Mouse (Mus musculus) embryonic facial prominence, embryonic 12.5 days (tissue): ENCODE data around the gene Mrpl28. TPM values are rescaled to one million over a fixed set of nuclear protein-coding genes. Genes with fewer than 3 reads are reported as not detected.
A peak's percentile ranks its signal among the peaks of the same experiment; 100 is the strongest.
"Not testable (repeated sequence)": the region's sequence is repeated elsewhere in the genome, so short reads cannot be mapped to it uniquely, and the experiment has no call there.

Experiments used
- ATAC-seq: fragments of 200-750 bp; cut with Nextera tagmentation; 2 replicates; pipeline ENCODE4 v1.8.0; 2017; ENCODE audit not compliant: insufficient number of reproducible peaks, insufficient read depth, low FRiP score, low TSS enrichment
- H3K27ac ChIP-seq: fragments of 300-500 bp; sonication (generic); 2 replicates; pipeline ENCODE4 v1.5.1; 2016; ENCODE audit warnings: mild to moderate bottlenecking
- H3K27me3 ChIP-seq: fragments of 300-500 bp; sonication (generic); 2 replicates; pipeline ENCODE4 v1.6.1; 2016; ENCODE audit warnings: mild to moderate bottlenecking, moderate library complexity
- H3K36me3 ChIP-seq: fragments of 300-500 bp; sonication (generic); 2 replicates; pipeline ENCODE4 v1.6.1; 2016; ENCODE audit warnings: mild to moderate bottlenecking
- H3K4me1 ChIP-seq: fragments of 300-500 bp; sonication (generic); 2 replicates; pipeline ENCODE4 v1.6.1; 2016
- H3K4me2 ChIP-seq: fragments of 300-500 bp; sonication (generic); replicated peaks from 2 replicates; pipeline ENCODE4 v1.6.1; 2016; ENCODE audit warnings: mild to moderate bottlenecking, moderate library complexity
- H3K4me3 ChIP-seq: fragments of 300-500 bp; sonication (generic); 2 replicates; pipeline ENCODE4 v1.5.1; 2016; ENCODE audit warnings: mild to moderate bottlenecking
- H3K9ac ChIP-seq: fragments of 300-500 bp; sonication (generic); 2 replicates; pipeline ENCODE4 v1.6.1; 2016; ENCODE audit warnings: mild to moderate bottlenecking, moderate library complexity
- H3K9me3 ChIP-seq: fragments of 300-500 bp; sonication (generic); 2 replicates; pipeline ENCODE4 v1.6.1; 2016; ENCODE audit warnings: mild to moderate bottlenecking, moderate library complexity
- WGBS: fragments of 180-500 bp; shearing (Covaris S2); methylation state at CpG from one replicate; pipeline ENCODE4 v1.1.7; 2016; 5-methylcytosine and 5-hydroxymethylcytosine counted together
- polyA plus RNA-seq: library from polyadenylated mRNA; unstranded; fragments of >200 nt; fragmentation: Nextera tagmentation; extraction: Ambion mirVana; gene quantifications from 2 replicates; pipeline ENCODE4 v1.2.1, GENCODE M21; 2016

Gene Mrpl28
- polyA plus RNA-seq, 1 experiment from 2014 or later = 204 TPM

DNA sequence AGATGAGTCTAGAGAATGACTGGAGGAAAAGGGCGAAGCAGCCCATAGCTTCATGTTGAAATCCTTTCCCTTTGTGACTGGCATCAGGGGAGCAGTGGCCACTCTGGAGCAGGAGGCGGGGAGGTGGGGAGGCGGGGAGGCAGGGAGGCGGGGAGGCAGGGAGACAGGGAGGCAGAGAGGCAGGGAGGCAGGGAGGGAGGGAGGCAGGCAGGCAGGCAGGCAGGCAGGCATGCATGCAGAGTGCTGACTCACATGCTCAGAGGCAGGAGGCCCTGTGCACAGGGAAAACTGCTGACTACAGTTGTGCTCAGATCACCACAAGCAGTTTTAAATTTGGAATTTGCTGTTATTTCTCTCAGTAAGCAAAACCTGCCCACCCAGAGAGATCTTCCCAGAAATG is 21.8 kb upstream of the Mrpl28 start:
- ATAC-seq = no peak
- WGBS = 42% methylated on average over 4 of the region's 4 CpGs
- H3K4me1 ChIP-seq = no peaks in the 10 kb centered on the region
- no peaks in the 10 kb centered on the region for H3K27me3 ChIP-seq
- H3K9me3 ChIP-seq = no peaks in the 10 kb centered on the region
- H3K4me2 ChIP-seq = no peak overlapping the region
- H3K9ac ChIP-seq = no peak overlapping the region
- H3K4me3 ChIP-seq = no peak overlapping the region
- no peak overlapping the region for H3K27ac ChIP-seq
- H3K36me3 ChIP-seq = no peaks in the 10 kb centered on the region

DNA sequence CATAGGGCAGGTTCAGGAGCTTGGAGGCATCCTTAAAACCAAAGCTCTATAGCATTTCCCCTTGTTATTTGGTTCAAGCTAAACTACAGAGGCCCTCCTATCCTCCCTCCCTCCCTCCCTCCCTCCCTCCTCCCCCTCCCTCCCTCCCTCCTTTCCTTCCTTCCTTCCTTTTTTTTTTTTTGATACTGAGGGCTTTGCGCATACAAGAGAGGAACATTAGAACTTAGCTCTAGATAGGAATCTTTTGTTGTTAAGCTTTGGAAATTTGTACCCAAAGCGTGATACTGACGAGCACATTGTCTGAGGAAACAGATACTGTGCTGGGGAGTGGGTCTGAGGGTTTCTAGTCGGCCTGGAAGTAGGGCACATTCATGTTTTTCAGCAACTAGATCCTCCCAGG is 17.7 kb upstream of the Mrpl28 start:
- no peak overlapping the region for H3K4me2 ChIP-seq
- H3K9me3 ChIP-seq = no peaks in the 10 kb centered on the region
- H3K27ac ChIP-seq = no peak overlapping the region
- peaks cover 13% of the 10 kb centered on the region for H3K27me3 ChIP-seq
- no peak for ATAC-seq
- 73% methylated on average over 4 of the region's 4 CpGs for WGBS
- H3K36me3 ChIP-seq = no peaks in the 10 kb centered on the region
- no peak overlapping the region for H3K9ac ChIP-seq
- H3K4me1 ChIP-seq = 0 out of 2 replicates have a peak, but pooled peaks cover under 1% of the 10 kb centered on the region
- no peak overlapping the region for H3K4me3 ChIP-seq

DNA sequence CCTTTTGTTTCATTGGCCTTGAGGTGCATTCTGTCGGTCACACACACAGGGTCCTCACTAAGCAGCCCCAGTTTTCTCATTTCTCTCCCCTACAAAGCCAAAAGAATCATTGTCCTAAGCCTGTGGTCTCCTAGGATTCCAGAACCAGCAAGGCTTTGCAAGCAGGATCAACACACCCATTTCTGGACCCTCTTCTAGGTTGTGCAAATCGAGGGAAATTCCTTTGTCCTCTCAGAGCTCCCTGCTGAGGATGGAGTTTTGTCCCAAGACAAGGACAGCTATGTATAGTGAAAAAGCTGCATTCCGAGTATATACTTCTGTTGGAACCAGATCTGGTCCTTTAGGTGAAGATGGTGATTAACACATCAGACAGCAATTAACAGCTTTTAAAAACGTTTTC is 13.1 kb upstream of the Mrpl28 start:
- no peak overlapping the region for H3K4me3 ChIP-seq
- H3K4me1 ChIP-seq = peaks cover 13% of the 10 kb centered on the region; the same call in 1 of the 2 replicates
- H3K4me2 ChIP-seq = no peak overlapping the region
- no peaks in the 10 kb centered on the region for H3K9me3 ChIP-seq
- WGBS = 22% methylated on average over 4 of the region's 4 CpGs
- no peak overlapping the region for H3K27ac ChIP-seq
- no peak overlapping the region for H3K9ac ChIP-seq
- H3K36me3 ChIP-seq = no peaks in the 10 kb centered on the region
- H3K27me3 ChIP-seq = peaks cover 57% of the 10 kb centered on the region
- ATAC-seq = no peak

DNA sequence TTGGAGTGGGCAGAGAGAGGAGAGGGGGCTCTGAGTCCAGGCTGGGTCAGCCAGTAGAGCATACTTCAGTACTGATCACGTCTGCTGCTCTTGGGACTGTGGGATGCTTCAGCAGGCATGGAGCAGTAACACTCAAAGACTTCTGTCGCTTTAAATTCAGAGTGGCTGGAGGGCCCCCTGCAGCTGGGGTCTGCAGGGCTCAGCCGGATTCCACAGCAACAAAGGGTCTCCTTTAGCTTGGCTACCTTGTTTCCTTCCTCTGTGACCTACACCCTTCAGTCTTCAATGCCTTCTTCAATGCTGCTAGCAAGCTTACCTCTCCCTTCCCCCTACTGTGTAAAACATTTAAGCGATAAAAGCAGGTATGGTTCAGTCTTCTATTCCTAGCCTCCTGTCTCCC is 12.3 kb upstream of the Mrpl28 start:
- Histone ChIP-seq H3K9ac (no peak overlapping the region), H3K4me3 (no peak overlapping the region), H3K27ac (no peak overlapping the region), H3K9me3 (no peaks in the 10 kb centered on the region), H3K27me3 (peaks cover 65% of the 10 kb centered on the region), H3K36me3 (no peaks in the 10 kb centered on the region), H3K4me2 (no peak overlapping the region), H3K4me1 (peaks cover 13% of the 10 kb centered on the region; the same call in 1 of the 2 replicates)
- 4% methylated on average over 4 of the region's 4 CpGs for WGBS
- ATAC-seq = no peak

DNA sequence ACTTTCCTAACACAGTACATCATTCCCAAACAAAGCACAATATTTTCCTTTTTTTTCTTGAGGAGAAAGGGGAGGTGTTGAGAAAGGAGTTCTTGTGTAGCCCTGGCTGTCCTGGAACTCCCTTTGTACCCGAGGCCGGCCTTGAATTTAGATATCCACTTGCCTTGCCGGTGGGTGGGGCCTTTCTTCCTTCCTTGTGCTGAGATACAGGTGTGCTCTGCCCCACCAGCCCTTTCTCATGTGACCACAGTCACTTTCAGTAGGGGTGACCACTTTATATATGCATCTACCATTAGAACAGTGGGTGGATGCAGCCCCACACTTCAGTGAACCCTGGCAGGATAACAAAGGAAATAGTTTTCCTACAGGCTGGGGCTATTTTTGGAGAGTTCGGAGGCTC is 11.6 kb upstream of the Mrpl28 start:
- WGBS = 28% methylated on average over 4 of the region's 4 CpGs
- Histone ChIP-seq H3K9ac (no peak overlapping the region), H3K27me3 (peaks cover 72% of the 10 kb centered on the region), H3K9me3 (no peaks in the 10 kb centered on the region), H3K4me2 (no peak overlapping the region), H3K4me1 (peaks cover 13% of the 10 kb centered on the region; the same call in 1 of the 2 replicates), H3K4me3 (no peak overlapping the region), H3K36me3 (no peaks in the 10 kb centered on the region), H3K27ac (no peak overlapping the region)
- no peak for ATAC-seq

DNA sequence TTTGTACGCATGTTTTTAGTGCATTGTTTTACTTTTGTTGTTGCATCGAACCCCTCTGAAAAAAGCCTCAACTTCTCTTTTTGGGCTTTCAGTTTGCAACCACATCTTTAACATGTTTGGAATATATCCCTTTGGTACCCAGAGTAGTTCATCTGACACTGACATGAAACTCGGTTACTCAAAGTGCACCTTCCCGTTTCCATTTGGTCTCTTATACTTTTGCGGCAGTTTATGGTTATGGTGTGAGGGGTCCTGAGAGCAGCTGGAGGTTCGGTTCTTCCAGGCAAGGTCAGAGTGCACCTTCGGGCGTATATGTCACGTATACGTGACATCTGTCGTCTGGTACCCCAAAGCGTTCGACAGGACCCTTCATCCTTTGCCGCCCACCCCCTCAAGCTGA is 10.5 kb upstream of the Mrpl28 start:
- WGBS = 13% methylated on average over 14 of the region's 14 CpGs
- Histone ChIP-seq H3K27ac (no peak overlapping the region), H3K4me3 (peak overlapping the region; percentile 55), H3K27me3 (peaks cover 83% of the 10 kb centered on the region), H3K36me3 (no peaks in the 10 kb centered on the region), H3K4me1 (peaks cover 13% of the 10 kb centered on the region; the same call in 1 of the 2 replicates), H3K9me3 (no peaks in the 10 kb centered on the region), H3K4me2 (peak overlapping the region; percentile 96), H3K9ac (no peak overlapping the region)
- ATAC-seq = no peak

DNA sequence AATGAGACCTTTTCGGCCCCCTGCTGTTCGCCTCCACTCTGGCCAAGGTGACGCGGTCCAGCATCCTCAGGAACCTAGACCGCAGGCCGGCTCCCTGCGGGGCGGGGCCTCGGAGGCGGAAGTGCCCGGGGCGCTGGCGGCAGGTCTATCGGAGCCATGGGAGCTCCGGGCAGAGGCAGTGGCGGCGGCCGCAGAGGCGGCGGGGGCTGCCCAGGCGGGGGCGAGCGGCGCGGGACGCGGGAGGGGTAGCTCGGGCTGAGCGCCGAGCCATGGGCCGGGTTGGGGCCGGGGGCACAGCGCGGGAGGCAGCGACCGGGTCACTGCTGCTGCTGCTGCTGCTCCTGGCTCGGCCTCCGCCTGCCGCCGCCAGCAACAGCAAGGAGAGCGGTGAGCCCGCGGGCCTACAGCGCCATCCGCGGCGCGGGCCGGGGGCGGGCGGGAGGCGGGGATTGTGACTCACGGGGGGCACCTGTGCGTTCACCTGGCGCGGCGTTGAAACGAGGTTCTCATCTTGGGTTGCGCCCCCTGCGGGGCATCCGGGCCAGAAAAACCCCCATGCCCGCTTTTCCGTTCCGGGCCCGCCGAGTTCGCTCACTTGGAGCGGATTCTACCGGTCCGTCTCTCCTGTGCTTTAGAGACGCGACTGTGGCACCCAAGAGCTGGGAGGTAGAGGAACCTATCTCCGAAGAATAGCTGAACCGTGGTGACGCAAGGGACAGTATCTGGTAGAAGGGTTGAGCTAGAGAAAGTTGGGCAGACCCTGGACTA is 9.9 kb upstream of the Mrpl28 start, which contains the start of gene Tmem8:
Gene Tmem8, plus strand, starts transcription at position 119 of the 768 bp plus-strand sequence.
- under 1% methylated on average over 64 of the region's 75 CpGs for WGBS
- H3K9ac ChIP-seq = peak within 1 kb of the TSS; percentile 63
- peak within 1 kb of the TSS; percentile 55 for H3K4me3 ChIP-seq
- H3K4me1 ChIP-seq = peaks cover 13% of the 10 kb centered on the region; the same call in 1 of the 2 replicates
- no peaks in the 10 kb centered on the region for H3K36me3 ChIP-seq
- peaks cover 89% of the 10 kb centered on the region for H3K27me3 ChIP-seq
- H3K27ac ChIP-seq = no peak within 1 kb of the TSS
- 0 out of 2 replicates have a peak, but pooled peaks have one; percentile 28 for ATAC-seq
- no peaks in the 10 kb centered on the region for H3K9me3 ChIP-seq
- peak within 1 kb of the TSS; percentile 96 for H3K4me2 ChIP-seq

DNA sequence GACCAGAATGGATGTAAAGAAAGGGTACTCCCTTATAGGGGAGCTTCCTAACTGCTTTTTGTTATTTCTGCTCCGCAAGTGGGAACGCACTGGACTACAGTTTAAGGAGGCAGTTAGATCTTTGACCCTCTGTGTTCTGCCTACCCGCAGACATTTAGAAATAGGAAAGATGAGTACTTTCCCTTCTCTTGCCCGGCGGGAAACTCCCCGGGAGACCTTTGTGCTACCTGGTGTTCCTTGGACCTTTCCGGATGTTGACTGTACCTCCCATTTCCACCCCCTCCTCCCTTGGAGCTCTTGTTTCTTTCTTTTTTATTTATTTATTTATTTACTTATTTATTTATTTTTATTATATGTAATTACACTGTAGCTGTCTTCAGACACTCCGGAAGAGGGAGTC is 9.2 kb upstream of the Mrpl28 start:
- Histone ChIP-seq H3K27me3 (peaks cover 93% of the 10 kb centered on the region), H3K4me1 (peaks cover 13% of the 10 kb centered on the region; the same call in 1 of the 2 replicates), H3K9ac (no peak overlapping the region), H3K27ac (no peak overlapping the region), H3K4me2 (peak overlapping the region; percentile 96), H3K4me3 (peak overlapping the region; percentile 55), H3K9me3 (no peaks in the 10 kb centered on the region), H3K36me3 (no peaks in the 10 kb centered on the region)
- WGBS = 6% methylated on average over 8 of the region's 8 CpGs
- ATAC-seq = no peak

DNA sequence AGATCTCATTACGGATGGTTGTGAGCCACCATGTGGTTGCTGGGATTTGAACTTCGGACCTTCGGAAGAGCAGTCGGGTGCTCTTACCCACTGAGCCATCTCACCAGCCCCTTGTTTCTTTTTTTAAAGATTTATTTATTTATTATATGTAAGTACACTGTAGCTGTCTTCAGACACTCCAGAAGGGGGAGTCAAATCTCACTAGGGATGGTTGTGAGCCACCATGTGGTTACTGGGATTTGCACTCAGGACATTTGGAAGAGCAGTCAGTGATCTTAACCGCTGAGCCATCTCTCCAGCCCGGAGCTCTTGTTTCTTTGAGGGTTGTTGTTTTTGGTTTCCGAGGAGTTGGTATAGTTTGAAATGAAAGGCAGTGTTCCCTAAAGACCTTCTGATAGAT is 8.8 kb upstream of the Mrpl28 start:
- not testable (repeated sequence) for H3K9me3 ChIP-seq, H3K36me3 ChIP-seq, H3K27ac ChIP-seq, ATAC-seq, H3K9ac ChIP-seq, H3K4me3 ChIP-seq, H3K4me2 ChIP-seq
- Histone ChIP-seq H3K27me3 (peaks cover 93% of the 10 kb centered on the region), H3K4me1 (peaks cover 13% of the 10 kb centered on the region; the same call in 1 of the 2 replicates)
- WGBS = 64% methylated on average over 7 of the region's 7 CpGs

DNA sequence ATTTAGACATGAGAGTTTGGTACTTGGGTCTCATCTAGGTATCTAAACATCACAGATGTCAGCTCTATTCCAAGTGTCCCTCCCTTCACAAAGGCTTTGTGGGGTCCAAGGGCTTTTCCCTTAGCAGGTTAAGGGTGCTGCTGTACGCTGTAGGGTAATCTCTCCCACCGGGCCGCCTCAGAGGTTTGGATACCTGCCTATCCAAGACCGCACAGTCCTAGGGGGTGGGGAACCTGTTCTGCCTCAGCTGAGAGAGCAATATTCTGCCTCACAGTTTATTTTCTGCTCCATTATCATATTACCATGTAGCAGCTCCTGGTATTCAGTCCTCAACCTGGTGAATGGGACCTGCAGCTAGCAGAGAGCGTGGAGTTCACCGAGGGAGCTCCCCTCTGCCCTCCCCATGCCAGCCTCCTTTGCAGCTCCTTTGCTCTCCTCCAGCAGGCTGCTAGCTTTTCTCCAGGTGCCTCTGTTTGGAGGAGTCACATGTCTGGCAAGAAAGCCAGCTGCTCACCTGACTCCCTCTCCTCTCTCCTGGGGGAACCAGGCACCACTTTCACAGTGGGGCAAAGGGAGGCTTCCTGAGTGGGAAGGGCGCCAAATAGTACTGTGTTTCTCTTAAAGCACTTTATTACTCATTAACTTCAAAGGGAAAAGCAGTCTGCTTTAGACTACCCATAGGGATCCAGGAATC is 7.9 kb upstream of the Mrpl28 start:
- no peaks in the 10 kb centered on the region for H3K9me3 ChIP-seq
- peaks cover 92% of the 10 kb centered on the region for H3K27me3 ChIP-seq
- 87% methylated on average over 7 of the region's 7 CpGs for WGBS
- H3K4me3 ChIP-seq = no peak overlapping the region
- no peaks in the 10 kb centered on the region for H3K36me3 ChIP-seq
- no peak overlapping the region for H3K9ac ChIP-seq
- H3K4me2 ChIP-seq = no peak overlapping the region
- H3K27ac ChIP-seq = no peak overlapping the region
- ATAC-seq = no peak
- peaks cover 13% of the 10 kb centered on the region; the same call in 1 of the 2 replicates for H3K4me1 ChIP-seq

DNA sequence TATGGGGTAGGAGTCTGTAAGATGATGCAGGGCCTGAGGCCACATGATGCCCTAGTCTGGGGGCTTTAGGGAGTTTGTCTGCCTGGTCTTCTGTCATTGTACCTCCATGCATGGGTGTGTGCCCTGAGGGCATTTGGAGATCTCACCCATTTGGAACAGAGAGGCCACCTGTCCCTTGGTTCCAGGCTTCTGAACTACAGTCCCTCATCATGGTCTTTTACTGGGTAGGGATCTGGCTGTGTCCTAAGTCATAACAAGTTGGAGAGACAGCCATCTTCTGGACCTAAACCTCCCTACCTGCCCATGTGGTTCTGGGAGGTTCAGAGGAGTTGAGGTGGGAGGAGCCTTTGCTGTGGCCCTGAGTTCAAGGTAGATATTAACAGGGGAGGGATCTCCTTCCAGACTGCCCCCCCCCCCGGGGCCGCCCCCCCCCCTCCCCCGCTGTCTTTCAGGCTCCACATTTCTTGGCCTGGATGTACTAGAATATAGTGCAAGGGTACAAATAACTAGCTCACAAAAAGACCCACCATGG is 7.3 kb upstream of the Mrpl28 start:
- no peak overlapping the region for H3K4me3 ChIP-seq
- H3K9ac ChIP-seq = no peak overlapping the region
- no peak overlapping the region for H3K4me2 ChIP-seq
- ATAC-seq = no peak
- H3K27ac ChIP-seq = no peak overlapping the region
- H3K27me3 ChIP-seq = peaks cover 85% of the 10 kb centered on the region
- H3K4me1 ChIP-seq = peaks cover 8% of the 10 kb centered on the region; the same call in 1 of the 2 replicates
- 57% methylated on average over 3 of the region's 3 CpGs for WGBS
- no peaks in the 10 kb centered on the region for H3K36me3 ChIP-seq
- H3K9me3 ChIP-seq = no peaks in the 10 kb centered on the region
